Mouse (Mus musculus): ENCODE data around the gene Majin. TPM values are rescaled to one million over a fixed set of nuclear protein-coding genes. Genes with fewer than 3 reads are reported as not detected.

Majin gene
- polyA plus RNA-seq, 1 experiment = not detected

- no peak for TF ChIP-seq GATA1 (IDR thresholded peaks at IDR 0.05; ENCODE audit: low read length)
These were observed 83.3 kb downstream of the Majin start for GRCm38 (mm10) chr19:6267306-6268169.

GRCm38 (mm10) chr19:6268170-6268528 lies 84.0 kb downstream of the Majin start:
- TF ChIP-seq GATA1 (IDR thresholded peaks at IDR 0.05; ENCODE audit: low read length) = no peak

- TF ChIP-seq GATA1 (IDR thresholded peaks at IDR 0.05; ENCODE audit: low read length) = no peak
These were observed 84.5 kb downstream of the Majin start for GRCm38 (mm10) chr19:6268670-6269132.

GRCm38 (mm10) chr19:6269798-6270475 lies 85.7 kb downstream of the Majin start:
- TF ChIP-seq GATA1 (IDR thresholded peaks at IDR 0.05; ENCODE audit: low read length) = no peak

- no peak for TF ChIP-seq GATA1 (IDR thresholded peaks at IDR 0.05; ENCODE audit: low read length)
These were observed 86.5 kb downstream of the Majin start for GRCm38 (mm10) chr19:6270661-6271060.

- TF ChIP-seq GATA1 (IDR thresholded peaks at IDR 0.05; ENCODE audit: low read length) = no peak
These were observed 87.0 kb downstream of the Majin start for GRCm38 (mm10) chr19:6271206-6271605.

- TF ChIP-seq GATA1 (IDR thresholded peaks at IDR 0.05; ENCODE audit: low read length) = no peak
These were observed 87.9 kb downstream of the Majin start for GRCm38 (mm10) chr19:6272053-6272452.

GRCm38 (mm10) chr19:6272738-6273137 lies 88.5 kb downstream of the Majin start:
- no peak for TF ChIP-seq GATA1 (IDR thresholded peaks at IDR 0.05; ENCODE audit: low read length)

GRCm38 (mm10) chr19:6273592-6273991 lies 89.4 kb downstream of the Majin start:
- no peak for TF ChIP-seq GATA1 (IDR thresholded peaks at IDR 0.05; ENCODE audit: low read length)

Other genes starting within 250 kb of the Majin start
- gene Pola2, start 220.2 kb upstream of the Majin start, polyA plus RNA-seq (2012) = 45.7 and 48.5 TPM in 2 replicates
- not detected in 2 replicates for gene Slc22a20, start 198.2 kb upstream of the Majin start, polyA plus RNA-seq (2012)
- gene Capn1, start 168.5 kb upstream of the Majin start, polyA plus RNA-seq (2012) = 83.7 and 139 TPM in 2 replicates
- gene Syvn1, start 137.8 kb upstream of the Majin start, polyA plus RNA-seq (2012) = 90.1 and 101 TPM in 2 replicates
- 37.7 and 52.6 TPM in 2 replicates for gene Mrpl49, start 126.6 kb upstream of the Majin start, polyA plus RNA-seq (2012)
- gene Fau, start 126.5 kb upstream of the Majin start, polyA plus RNA-seq (2012) = 3,884 and 3,991 TPM in 2 replicates
- gene Znhit2, start 123.2 kb upstream of the Majin start, polyA plus RNA-seq (2012) = 98.9 and 102 TPM in 2 replicates
- gene Tm7sf2, start 116.0 kb upstream of the Majin start, polyA plus RNA-seq (2012) = 26.5 and 33.6 TPM in 2 replicates
- 39.5 and 65.2 TPM in 2 replicates for gene Vps51, start 107.2 kb upstream of the Majin start, polyA plus RNA-seq (2012)
- gene Tmem262, start 104.4 kb upstream of the Majin start, polyA plus RNA-seq (2012) = not detected in 2 replicates
- gene Gm28374, start 102.1 kb upstream of the Majin start, polyA plus RNA-seq (2012) = 0.53 and 0.67 TPM in 2 replicates
- 61.7 and 75.6 TPM in 2 replicates for gene Zfpl1, start 99.4 kb upstream of the Majin start, polyA plus RNA-seq (2012)
- 13.3 and 17.8 TPM in 2 replicates for gene Cdca5, start 99.4 kb upstream of the Majin start, polyA plus RNA-seq (2012)
- 3.5 and 4.9 TPM in 2 replicates for gene AC131692.1, start 90.0 kb upstream of the Majin start, polyA plus RNA-seq (2012)
- gene Naaladl1, start 78.6 kb upstream of the Majin start, polyA plus RNA-seq (2012) = 0.38 and 0.46 TPM in 2 replicates
- 82.9 and 91.0 TPM in 2 replicates for gene Sac3d1, start 65.7 kb upstream of the Majin start, polyA plus RNA-seq (2012)
- 89.0 and 122 TPM in 2 replicates for gene Snx15, start 56.1 kb upstream of the Majin start, polyA plus RNA-seq (2012)
- not detected in 2 replicates for gene Batf2, start 43.4 kb upstream of the Majin start, polyA plus RNA-seq (2012)
- 81.6 and 111 TPM in 2 replicates for gene Arl2, start 42.8 kb upstream of the Majin start, polyA plus RNA-seq (2012)
- not detected in 2 replicates for gene Gpha2, start 42.0 kb downstream of the Majin start, polyA plus RNA-seq (2012)
- gene Ppp2r5b, start 51.5 kb downstream of the Majin start, polyA plus RNA-seq (2012) = 10.7 and 14.2 TPM in 2 replicates
- gene Atg2a, start 57.3 kb downstream of the Majin start, polyA plus RNA-seq (2012) = 43.9 and 49.6 TPM in 2 replicates
- gene Ehd1, start 92.3 kb downstream of the Majin start, polyA plus RNA-seq (2012) = 231 and 274 TPM in 2 replicates
- 10.8 and 12.9 TPM in 2 replicates for gene Cdc42bpg, start 122.1 kb downstream of the Majin start, polyA plus RNA-seq (2012)
- gene Men1, start 150.6 kb downstream of the Majin start, polyA plus RNA-seq (2012) = 158 and 188 TPM in 2 replicates
- gene Map4k2, start 156.7 kb downstream of the Majin start, polyA plus RNA-seq (2012) = 24.6 and 36.1 TPM in 2 replicates
- 2,071 and 2,221 TPM in 2 replicates for gene Sf1, start 179.3 kb downstream of the Majin start, polyA plus RNA-seq (2012)
- 0.43 and 1.0 TPM in 2 replicates for gene Pygm, start 200.0 kb downstream of the Majin start, polyA plus RNA-seq (2012)
- 21.2 and 28.0 TPM in 2 replicates for gene Rasgrp2, start 215.0 kb downstream of the Majin start, polyA plus RNA-seq (2012)
- 0.05 and 0.17 TPM in 2 replicates for gene Nrxn2, start 234.3 kb downstream of the Majin start, polyA plus RNA-seq (2012)

All from G1E-ER4 (cell line).